Mouse (Mus musculus): ENCODE data around the gene Ist1. TPM values are rescaled to one million over a fixed set of nuclear protein-coding genes. Genes with fewer than 3 reads are reported as not detected.

Ist1 gene
- polyA plus RNA-seq, 1 experiment from 2014 or later = 140 TPM

DNA sequence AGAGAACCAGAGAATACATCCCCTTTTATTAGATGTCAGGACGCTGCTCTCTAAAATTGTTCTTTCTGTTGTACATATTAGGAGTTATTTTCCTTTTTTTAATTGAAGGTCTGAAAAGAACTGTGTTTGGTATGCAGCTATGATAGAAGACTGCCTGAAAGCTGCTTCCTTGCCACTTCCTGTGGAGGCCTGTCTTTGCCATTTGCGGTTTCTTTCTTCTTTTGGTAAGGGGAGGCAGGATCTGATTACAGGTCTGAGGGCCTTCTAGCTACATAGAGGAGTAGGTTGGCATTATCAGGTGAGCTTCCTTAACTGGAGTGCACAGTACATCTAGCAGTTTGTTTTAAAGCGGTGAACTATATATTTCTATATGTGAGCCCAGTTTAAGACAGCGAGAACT lies 14.9 kb upstream of the Ist1 start:
- Histone ChIP-seq H3K36me3 (ENCODE audit: control insufficient read depth, insufficient read depth, low read length) (peaks cover 9% of the 10 kb centered on the region; the same call in 1 of the 2 replicates), H3K9me3 (replicated peaks; ENCODE audit: control insufficient read depth, low read length) (no peaks in the 10 kb centered on the region), H3K27me3 (ENCODE audit: control insufficient read depth, insufficient read depth, low read length) (no peaks in the 10 kb centered on the region), H3K9ac (ENCODE audit: low read length) (no peak overlapping the region), H3K27ac (ENCODE audit: low read length) (no peak overlapping the region), H3K4me3 (replicated peaks; ENCODE audit: low read length) (no peak overlapping the region), H3K4me1 (ENCODE audit: control insufficient read depth, insufficient read depth, low read length) (peaks cover 7% of the 10 kb centered on the region; the same call in 1 of the 2 replicates), H3K4me2 (ENCODE audit: low read depth, low read length) (no peak overlapping the region)
- 97% methylated on average over 4 of the region's 4 CpGs for WGBS
- no peak for ATAC-seq (ENCODE audit: insufficient read depth, low FRiP score)

DNA sequence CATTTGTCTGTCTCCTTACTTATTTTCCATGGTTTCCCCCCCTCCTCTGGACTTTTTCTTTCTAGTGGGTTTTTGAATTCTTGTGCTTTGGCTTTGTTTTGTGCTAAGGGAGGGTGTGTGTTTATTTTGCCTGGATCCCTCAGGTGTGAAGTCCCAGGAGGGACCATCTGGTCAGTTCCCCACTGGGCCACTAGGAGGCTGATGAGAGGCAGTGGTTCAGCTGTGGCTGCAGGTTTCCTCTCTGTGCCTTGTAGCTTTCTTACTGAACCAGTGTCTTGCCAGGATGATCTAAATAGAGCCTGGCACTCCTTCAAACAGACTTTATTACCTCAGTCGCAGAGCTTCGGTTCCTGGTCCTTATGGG lies 13.8 kb upstream of the Ist1 start:
- H3K9ac ChIP-seq (ENCODE audit: low read length) = peak overlapping the region; percentile 100
- peaks cover 7% of the 10 kb centered on the region; the same call in 1 of the 2 replicates for H3K36me3 ChIP-seq (ENCODE audit: control insufficient read depth, insufficient read depth, low read length)
- 19% methylated on average over 2 of the region's 2 CpGs for WGBS
- peak overlapping the region; percentile 95 for H3K4me3 ChIP-seq (replicated peaks; ENCODE audit: low read length)
- H3K4me2 ChIP-seq (ENCODE audit: low read depth, low read length) = peak overlapping the region; percentile 95
- H3K9me3 ChIP-seq (replicated peaks; ENCODE audit: control insufficient read depth, low read length) = no peaks in the 10 kb centered on the region
- peaks cover 7% of the 10 kb centered on the region; the same call in 1 of the 2 replicates for H3K4me1 ChIP-seq (ENCODE audit: control insufficient read depth, insufficient read depth, low read length)
- H3K27me3 ChIP-seq (ENCODE audit: control insufficient read depth, insufficient read depth, low read length) = no peaks in the 10 kb centered on the region
- no peak overlapping the region for H3K27ac ChIP-seq (ENCODE audit: low read length)
- ATAC-seq (ENCODE audit: insufficient read depth, low FRiP score) = peak; percentile 45; the same call in 1 of the 2 replicates

DNA sequence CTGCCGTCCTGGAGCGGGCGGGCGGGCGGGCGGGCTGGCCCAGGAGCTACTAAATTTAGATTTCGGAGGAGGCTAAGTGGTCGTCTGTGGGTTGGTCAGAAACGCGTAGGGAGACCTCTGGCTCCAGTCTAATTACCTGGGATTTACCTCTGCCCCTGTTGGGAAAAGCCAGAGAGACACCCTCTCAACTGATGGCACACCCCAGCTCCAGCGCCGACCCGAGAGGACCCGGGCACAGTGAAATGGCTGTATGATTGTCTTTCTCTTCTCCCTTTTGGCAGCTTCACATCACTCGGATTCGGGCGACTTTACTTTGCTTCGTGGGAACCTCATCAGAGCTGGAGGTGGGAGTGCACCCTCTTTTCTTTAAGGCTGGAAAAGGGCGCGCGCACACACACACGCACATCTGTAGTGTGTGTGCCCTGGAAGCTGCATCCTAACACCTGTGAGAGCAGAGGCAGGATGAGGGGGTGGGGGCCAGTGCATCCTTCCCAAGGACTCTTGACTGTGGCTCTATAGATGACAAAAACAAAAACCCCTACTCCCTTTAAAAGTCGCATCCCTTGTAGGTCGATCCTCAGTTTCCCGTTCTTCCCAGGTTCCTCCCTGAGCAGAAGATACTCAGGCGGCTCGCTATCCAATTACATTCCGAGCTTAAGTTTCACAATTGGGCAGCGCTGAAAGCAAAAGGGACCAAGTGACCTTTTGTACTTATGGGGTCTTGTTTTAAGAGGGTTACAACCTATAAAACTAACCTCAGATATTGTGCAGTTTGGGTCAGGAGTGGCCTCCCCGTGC lies 13.2 kb upstream of the Ist1 start:
- Histone ChIP-seq H3K4me3 (replicated peaks; ENCODE audit: low read length) (peak overlapping the region; percentile 95), H3K36me3 (ENCODE audit: control insufficient read depth, insufficient read depth, low read length) (peaks cover 6% of the 10 kb centered on the region; the same call in 1 of the 2 replicates), H3K27ac (ENCODE audit: low read length) (peak overlapping the region; percentile 97), H3K27me3 (ENCODE audit: control insufficient read depth, insufficient read depth, low read length) (no peaks in the 10 kb centered on the region), H3K4me2 (ENCODE audit: low read depth, low read length) (peak overlapping the region; percentile 95), H3K4me1 (ENCODE audit: control insufficient read depth, insufficient read depth, low read length) (peaks cover 7% of the 10 kb centered on the region; the same call in 1 of the 2 replicates), H3K9ac (ENCODE audit: low read length) (peak overlapping the region; percentile 100), H3K9me3 (replicated peaks; ENCODE audit: control insufficient read depth, low read length) (no peaks in the 10 kb centered on the region)
- 1% methylated on average over 24 of the region's 30 CpGs for WGBS
- peak; percentile 33 for ATAC-seq (ENCODE audit: insufficient read depth, low FRiP score)

DNA sequence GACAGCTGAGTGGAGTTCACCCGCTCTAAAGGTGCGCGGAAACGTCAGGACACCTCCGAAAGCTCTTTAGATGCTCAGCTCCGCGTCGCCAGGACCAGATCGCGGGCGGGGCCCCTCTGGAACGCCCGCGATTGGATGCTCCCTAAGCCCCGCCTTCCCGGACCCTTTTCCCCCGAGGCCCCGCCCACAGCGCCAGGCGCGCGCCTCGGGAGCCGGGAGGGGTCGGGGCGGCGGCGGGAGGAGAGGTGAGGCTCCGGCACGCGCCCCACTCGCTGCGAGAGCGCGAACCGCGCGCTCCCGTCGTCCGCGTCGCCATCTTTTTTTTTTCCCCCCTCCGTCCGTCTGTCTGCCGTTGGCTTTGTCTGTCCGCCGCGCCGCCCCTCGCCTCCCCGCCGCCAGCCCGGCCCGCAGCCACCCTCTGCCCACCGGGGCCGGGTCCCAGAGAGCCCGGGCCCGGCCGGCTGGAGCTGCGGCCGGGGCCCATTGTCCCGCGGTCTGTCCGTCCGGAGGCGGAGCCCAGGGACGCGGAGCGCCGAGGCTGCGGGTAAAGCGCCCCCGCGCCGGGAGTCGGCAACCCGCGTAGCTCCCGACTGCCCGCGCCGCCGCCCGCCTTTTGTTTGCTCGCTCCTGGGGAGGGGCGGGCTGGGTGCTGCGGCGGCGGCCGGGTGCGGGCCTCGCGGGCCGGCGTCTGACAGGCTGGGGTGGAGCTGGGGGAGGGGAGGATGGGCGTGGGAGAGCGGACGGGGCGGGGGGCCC lies 12.4 kb upstream of the Ist1 start, which contains the start of gene Zfp821:
TSS of gene Zfp821 (plus strand) at position 227 of the 756 bp plus-strand sequence.
- Histone ChIP-seq H3K36me3 (ENCODE audit: control insufficient read depth, insufficient read depth, low read length) (peaks cover 6% of the 10 kb centered on the region; the same call in 1 of the 2 replicates), H3K27me3 (ENCODE audit: control insufficient read depth, insufficient read depth, low read length) (no peaks in the 10 kb centered on the region), H3K9me3 (replicated peaks; ENCODE audit: control insufficient read depth, low read length) (no peaks in the 10 kb centered on the region), H3K9ac (ENCODE audit: low read length) (peak within 1 kb of the TSS; percentile 100), H3K4me3 (replicated peaks; ENCODE audit: low read length) (peak within 1 kb of the TSS; percentile 95), H3K4me1 (ENCODE audit: control insufficient read depth, insufficient read depth, low read length) (peaks cover 7% of the 10 kb centered on the region; the same call in 1 of the 2 replicates), H3K27ac (ENCODE audit: low read length) (peak within 1 kb of the TSS; percentile 97), H3K4me2 (ENCODE audit: low read depth, low read length) (peak within 1 kb of the TSS; percentile 95)
- WGBS = under 1% methylated on average over 92 of the region's 100 CpGs
- ATAC-seq (ENCODE audit: insufficient read depth, low FRiP score) = peak; percentile 93

DNA sequence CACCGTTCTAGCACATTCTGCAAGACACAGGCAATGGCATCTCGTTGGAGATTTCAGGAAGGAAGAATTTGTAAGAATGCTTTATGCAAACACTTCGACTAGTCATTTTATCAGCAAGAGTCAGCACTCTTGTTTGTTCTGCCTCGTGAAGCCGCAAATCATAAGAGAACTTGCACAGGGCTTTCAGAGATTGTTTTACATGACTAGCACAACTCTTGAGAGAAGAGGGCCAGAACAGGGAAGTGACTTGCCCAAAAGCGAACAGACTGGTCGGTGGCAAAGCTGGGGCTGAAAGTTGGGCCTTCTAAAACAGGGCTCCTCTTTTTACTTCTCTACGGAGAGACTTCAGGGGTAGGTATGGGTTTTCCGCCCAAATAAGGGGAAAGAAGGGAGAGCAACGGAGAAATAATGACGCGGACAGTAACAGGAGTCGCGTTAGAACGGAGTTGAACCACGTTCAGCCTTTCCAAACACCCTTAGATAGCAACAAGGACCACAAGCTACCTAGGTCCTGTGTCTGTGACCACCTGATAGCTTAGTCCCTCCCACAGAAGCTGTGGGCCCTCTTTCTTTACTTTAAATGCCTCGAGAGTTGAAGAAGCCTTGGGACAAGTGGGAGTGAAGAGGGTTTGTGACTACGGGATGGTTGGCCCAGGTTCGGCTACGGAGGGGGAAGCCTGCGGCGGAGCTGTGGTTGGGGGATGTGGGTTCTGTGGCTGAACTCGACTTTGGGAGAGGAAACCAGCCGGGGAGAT lies 11.7 kb upstream of the Ist1 start:
- Histone ChIP-seq H3K4me1 (ENCODE audit: control insufficient read depth, insufficient read depth, low read length) (peaks cover 7% of the 10 kb centered on the region; the same call in 1 of the 2 replicates), H3K27ac (ENCODE audit: low read length) (peak overlapping the region; percentile 85), H3K9ac (ENCODE audit: low read length) (peak overlapping the region; percentile 100), H3K36me3 (ENCODE audit: control insufficient read depth, insufficient read depth, low read length) (peaks cover 5% of the 10 kb centered on the region; the same call in 1 of the 2 replicates), H3K9me3 (replicated peaks; ENCODE audit: control insufficient read depth, low read length) (no peaks in the 10 kb centered on the region), H3K27me3 (ENCODE audit: control insufficient read depth, insufficient read depth, low read length) (no peaks in the 10 kb centered on the region), H3K4me2 (ENCODE audit: low read depth, low read length) (peak overlapping the region; percentile 95), H3K4me3 (replicated peaks; ENCODE audit: low read length) (peak overlapping the region; percentile 95)
- no peak for ATAC-seq (ENCODE audit: insufficient read depth, low FRiP score)
- WGBS = 7% methylated on average over 24 of the region's 24 CpGs

DNA sequence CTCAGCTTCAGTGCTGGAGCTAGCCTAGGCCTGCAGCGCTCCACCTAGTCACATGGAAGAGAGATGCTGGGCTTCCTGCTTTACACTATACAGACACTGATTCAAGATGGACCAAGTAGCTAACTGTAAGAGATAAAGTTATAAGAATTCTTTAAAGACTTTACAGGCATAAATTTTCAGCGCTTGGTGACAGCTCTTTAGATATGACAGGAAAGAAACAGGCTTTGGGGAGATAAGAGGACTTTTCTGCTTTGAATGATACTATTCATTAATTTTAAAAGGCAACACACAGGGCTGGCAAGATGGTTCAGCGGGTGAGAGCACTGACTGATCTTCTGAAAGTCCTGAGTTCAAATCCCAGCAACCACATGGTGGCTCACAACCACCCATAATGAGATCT lies 5.4 kb upstream of the Ist1 start:
- H3K36me3 ChIP-seq (ENCODE audit: control insufficient read depth, insufficient read depth, low read length) = no peaks in the 10 kb centered on the region
- H3K4me3 ChIP-seq (replicated peaks; ENCODE audit: low read length) = no peak overlapping the region
- no peak for ATAC-seq (ENCODE audit: insufficient read depth, low FRiP score)
- 72% methylated on average over 3 of the region's 3 CpGs for WGBS
- H3K4me2 ChIP-seq (ENCODE audit: low read depth, low read length) = no peak overlapping the region
- H3K4me1 ChIP-seq (ENCODE audit: control insufficient read depth, insufficient read depth, low read length) = peaks cover 7% of the 10 kb centered on the region
- H3K27me3 ChIP-seq (ENCODE audit: control insufficient read depth, insufficient read depth, low read length) = no peaks in the 10 kb centered on the region
- H3K27ac ChIP-seq (ENCODE audit: low read length) = no peak overlapping the region
- no peak overlapping the region for H3K9ac ChIP-seq (ENCODE audit: low read length)
- no peaks in the 10 kb centered on the region for H3K9me3 ChIP-seq (replicated peaks; ENCODE audit: control insufficient read depth, low read length)

DNA sequence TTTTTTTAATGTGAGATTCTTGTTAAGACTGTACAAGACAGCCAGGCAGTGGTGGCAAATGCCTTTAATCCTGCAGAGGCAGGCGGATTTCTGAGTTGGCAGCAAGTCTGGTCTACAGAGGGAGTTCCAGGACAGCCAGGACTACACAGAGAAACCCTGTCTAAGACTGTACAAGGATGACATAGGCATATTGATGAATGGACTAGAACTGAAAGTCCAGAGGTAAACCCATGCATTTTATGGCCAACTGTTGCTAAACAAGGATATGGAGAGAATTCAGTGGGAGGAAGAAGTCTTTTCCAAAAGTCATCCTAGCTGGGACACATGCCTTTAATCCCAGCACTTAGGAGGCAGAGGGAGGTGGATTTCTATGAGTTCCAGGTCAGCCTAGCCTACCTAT lies 4.7 kb upstream of the Ist1 start:
- 81% methylated on average over 1 of the region's 1 CpGs for WGBS
- H3K4me1 ChIP-seq (ENCODE audit: control insufficient read depth, insufficient read depth, low read length) = peaks cover 7% of the 10 kb centered on the region
- H3K36me3 ChIP-seq (ENCODE audit: control insufficient read depth, insufficient read depth, low read length) = no peaks in the 10 kb centered on the region
- ATAC-seq (ENCODE audit: insufficient read depth, low FRiP score) = no peak
- H3K27ac ChIP-seq (ENCODE audit: low read length) = no peak overlapping the region
- no peak overlapping the region for H3K4me2 ChIP-seq (ENCODE audit: low read depth, low read length)
- H3K4me3 ChIP-seq (replicated peaks; ENCODE audit: low read length) = no peak overlapping the region
- no peaks in the 10 kb centered on the region for H3K27me3 ChIP-seq (ENCODE audit: control insufficient read depth, insufficient read depth, low read length)
- H3K9ac ChIP-seq (ENCODE audit: low read length) = no peak overlapping the region
- H3K9me3 ChIP-seq (replicated peaks; ENCODE audit: control insufficient read depth, low read length) = no peaks in the 10 kb centered on the region

DNA sequence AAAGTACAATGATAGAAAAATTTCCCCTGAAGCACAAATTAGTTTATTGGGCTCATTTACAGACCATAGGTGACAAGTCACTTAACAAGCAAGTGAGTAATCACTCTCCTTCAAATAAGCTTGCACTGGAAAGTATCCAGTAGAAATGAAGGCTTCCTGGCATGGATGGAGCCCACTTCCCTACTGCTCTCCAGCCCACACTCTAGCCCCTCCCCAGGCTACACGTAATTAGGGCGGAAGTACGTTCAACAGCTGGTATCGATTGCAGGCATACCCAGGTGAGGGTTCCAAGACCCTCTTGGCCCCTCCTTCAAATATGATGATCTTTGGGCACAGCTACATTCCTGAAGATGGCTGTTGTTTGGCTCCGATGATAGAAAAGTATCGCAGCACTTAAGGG lies 1.1 kb upstream of the Ist1 start:
- no peaks in the 10 kb centered on the region for H3K9me3 ChIP-seq (replicated peaks; ENCODE audit: control insufficient read depth, low read length)
- no peak overlapping the region for H3K27ac ChIP-seq (ENCODE audit: low read length)
- H3K36me3 ChIP-seq (ENCODE audit: control insufficient read depth, insufficient read depth, low read length) = no peaks in the 10 kb centered on the region
- H3K9ac ChIP-seq (ENCODE audit: low read length) = no peak overlapping the region; the same call in 1 of the 2 replicates
- H3K27me3 ChIP-seq (ENCODE audit: control insufficient read depth, insufficient read depth, low read length) = no peaks in the 10 kb centered on the region
- peak overlapping the region; percentile 90; the same call in 1 of the 2 replicates for H3K4me2 ChIP-seq (ENCODE audit: low read depth, low read length)
- peak overlapping the region; percentile 71; the same call in 1 of the 2 replicates for H3K4me3 ChIP-seq (replicated peaks; ENCODE audit: low read length)
- peaks cover 26% of the 10 kb centered on the region for H3K4me1 ChIP-seq (ENCODE audit: control insufficient read depth, insufficient read depth, low read length)
- WGBS = 44% methylated on average over 6 of the region's 6 CpGs
- no peak for ATAC-seq (ENCODE audit: insufficient read depth, low FRiP score)

Measured in stomach, embryonic 16.5 days (tissue).